Mouse (Mus musculus): ENCODE data around the gene Slc4a1. TPM values are rescaled to one million over a fixed set of nuclear protein-coding genes. Genes with fewer than 3 reads are reported as not detected.

Slc4a1 gene
- polyA plus RNA-seq, 1 experiment from 2014 or later, result 3.0 TPM

GRCm38 (mm10) chr11:102350981-102351523 is 15.0 kb downstream of the Slc4a1 start:
- ATAC-seq (ENCODE audit: low FRiP score, low TSS enrichment), result no peak
- H3K4me1 ChIP-seq (ENCODE audit: control insufficient read depth, insufficient read depth, low read length), result 0 out of 2 replicates have a peak, but pooled peaks cover 6% of the 10 kb centered on the region
- no peak overlapping the region for H3K4me3 ChIP-seq (ENCODE audit: low read length)
- no peaks in the 10 kb centered on the region for H3K9me3 ChIP-seq (ENCODE audit: control insufficient read depth, low read length)
- H3K27ac ChIP-seq (ENCODE audit: low read depth, low read length), result no peak overlapping the region
- WGBS, result 78% methylated on average over 17 of the region's 17 CpGs
- no peaks in the 10 kb centered on the region for H3K36me3 ChIP-seq (ENCODE audit: control insufficient read depth, insufficient read depth, low read length)
- H3K4me2 ChIP-seq (replicated peaks; ENCODE audit: low read depth, low read length), result no peak overlapping the region
- H3K27me3 ChIP-seq (ENCODE audit: control insufficient read depth, insufficient read depth, low read length), result no peaks in the 10 kb centered on the region; the same call in 1 of the 2 replicates
- H3K9ac ChIP-seq (ENCODE audit: low read depth, low read length), result no peak overlapping the region

- Histone ChIP-seq H3K27ac (ENCODE audit: low read depth, low read length) (no peak overlapping the region), H3K36me3 (ENCODE audit: control insufficient read depth, insufficient read depth, low read length) (no peaks in the 10 kb centered on the region), H3K4me2 (replicated peaks; ENCODE audit: low read depth, low read length) (no peak overlapping the region), H3K4me3 (ENCODE audit: low read length) (no peak overlapping the region), H3K9me3 (ENCODE audit: control insufficient read depth, low read length) (no peaks in the 10 kb centered on the region), H3K4me1 (ENCODE audit: control insufficient read depth, insufficient read depth, low read length) (0 out of 2 replicates have a peak, but pooled peaks cover 6% of the 10 kb centered on the region), H3K9ac (ENCODE audit: low read depth, low read length) (no peak overlapping the region), H3K27me3 (ENCODE audit: control insufficient read depth, insufficient read depth, low read length) (no peaks in the 10 kb centered on the region; the same call in 1 of the 2 replicates)
- WGBS, result 82% methylated on average over 4 of the region's 4 CpGs
- ATAC-seq (ENCODE audit: low FRiP score, low TSS enrichment), result no peak
Observed at GRCm38 (mm10) chr11:102350416-102350815, 15.6 kb downstream of the Slc4a1 start.

- no peak overlapping the region for H3K9ac ChIP-seq (ENCODE audit: low read depth, low read length)
- no peak overlapping the region for H3K4me2 ChIP-seq (replicated peaks; ENCODE audit: low read depth, low read length)
- ATAC-seq (ENCODE audit: low FRiP score, low TSS enrichment), result no peak
- no peak overlapping the region for H3K27ac ChIP-seq (ENCODE audit: low read depth, low read length)
- no peak overlapping the region for H3K4me3 ChIP-seq (ENCODE audit: low read length)
- 0 out of 2 replicates have a peak, but pooled peaks cover 6% of the 10 kb centered on the region for H3K4me1 ChIP-seq (ENCODE audit: control insufficient read depth, insufficient read depth, low read length)
- no peaks in the 10 kb centered on the region for H3K36me3 ChIP-seq (ENCODE audit: control insufficient read depth, insufficient read depth, low read length)
- H3K9me3 ChIP-seq (ENCODE audit: control insufficient read depth, low read length), result no peaks in the 10 kb centered on the region
- no peaks in the 10 kb centered on the region; the same call in 1 of the 2 replicates for H3K27me3 ChIP-seq (ENCODE audit: control insufficient read depth, insufficient read depth, low read length)
- 93% methylated on average over 3 of the region's 3 CpGs for WGBS
Observed at GRCm38 (mm10) chr11:102349189-102349954, 16.6 kb downstream of the Slc4a1 start.

- 0 out of 2 replicates have a peak, but pooled peaks cover 6% of the 10 kb centered on the region for H3K4me1 ChIP-seq (ENCODE audit: control insufficient read depth, insufficient read depth, low read length)
- no peak for ATAC-seq (ENCODE audit: low FRiP score, low TSS enrichment)
Observed at GRCm38 (mm10) chr11:102348771-102349170, 17.2 kb downstream of the Slc4a1 start.

GRCm38 (mm10) chr11:102348101-102348585 is 17.9 kb downstream of the Slc4a1 start:
- H3K27ac ChIP-seq (ENCODE audit: low read depth, low read length), result no peak overlapping the region
- no peak overlapping the region for H3K4me3 ChIP-seq (ENCODE audit: low read length)
- no peak overlapping the region for H3K4me2 ChIP-seq (replicated peaks; ENCODE audit: low read depth, low read length)
- WGBS, result 93% methylated on average over 7 of the region's 7 CpGs
- H3K36me3 ChIP-seq (ENCODE audit: control insufficient read depth, insufficient read depth, low read length), result no peaks in the 10 kb centered on the region
- 0 out of 2 replicates have a peak, but pooled peaks cover 5% of the 10 kb centered on the region for H3K4me1 ChIP-seq (ENCODE audit: control insufficient read depth, insufficient read depth, low read length)
- no peak for ATAC-seq (ENCODE audit: low FRiP score, low TSS enrichment)
- H3K9me3 ChIP-seq (ENCODE audit: control insufficient read depth, low read length), result no peaks in the 10 kb centered on the region
- H3K9ac ChIP-seq (ENCODE audit: low read depth, low read length), result no peak overlapping the region
- no peaks in the 10 kb centered on the region; the same call in 1 of the 2 replicates for H3K27me3 ChIP-seq (ENCODE audit: control insufficient read depth, insufficient read depth, low read length)

More at GRCm38 (mm10) chr11:102348771-102349170, 17.2 kb downstream of the Slc4a1 start:
- H3K4me2 ChIP-seq (replicated peaks; ENCODE audit: low read depth, low read length), result no peak overlapping the region
- WGBS, result 80% methylated on average over 11 of the region's 11 CpGs
- no peaks in the 10 kb centered on the region for H3K9me3 ChIP-seq (ENCODE audit: control insufficient read depth, low read length)
- H3K27me3 ChIP-seq (ENCODE audit: control insufficient read depth, insufficient read depth, low read length), result no peaks in the 10 kb centered on the region; the same call in 1 of the 2 replicates
- H3K4me3 ChIP-seq (ENCODE audit: low read length), result no peak overlapping the region
- H3K27ac ChIP-seq (ENCODE audit: low read depth, low read length), result no peak overlapping the region
- no peak overlapping the region for H3K9ac ChIP-seq (ENCODE audit: low read depth, low read length)
- no peaks in the 10 kb centered on the region for H3K36me3 ChIP-seq (ENCODE audit: control insufficient read depth, insufficient read depth, low read length)

GRCm38 (mm10) chr11:102347683-102348082 is 18.3 kb downstream of the Slc4a1 start:
- H3K4me1 ChIP-seq (ENCODE audit: control insufficient read depth, insufficient read depth, low read length), result 0 out of 2 replicates have a peak, but pooled peaks cover under 1% of the 10 kb centered on the region
- no peak overlapping the region for H3K4me2 ChIP-seq (replicated peaks; ENCODE audit: low read depth, low read length)
- H3K36me3 ChIP-seq (ENCODE audit: control insufficient read depth, insufficient read depth, low read length), result no peaks in the 10 kb centered on the region
- H3K4me3 ChIP-seq (ENCODE audit: low read length), result no peak overlapping the region
- H3K27me3 ChIP-seq (ENCODE audit: control insufficient read depth, insufficient read depth, low read length), result no peaks in the 10 kb centered on the region; the same call in 1 of the 2 replicates
- ATAC-seq (ENCODE audit: low FRiP score, low TSS enrichment), result no peak
- H3K9ac ChIP-seq (ENCODE audit: low read depth, low read length), result no peak overlapping the region
- no peak overlapping the region for H3K27ac ChIP-seq (ENCODE audit: low read depth, low read length)
- 78% methylated on average over 5 of the region's 5 CpGs for WGBS
- H3K9me3 ChIP-seq (ENCODE audit: control insufficient read depth, low read length), result no peaks in the 10 kb centered on the region

GRCm38 (mm10) chr11:102346926-102347325 is 19.1 kb downstream of the Slc4a1 start:
- H3K4me2 ChIP-seq (replicated peaks; ENCODE audit: low read depth, low read length), result no peak overlapping the region
- no peaks in the 10 kb centered on the region for H3K4me1 ChIP-seq (ENCODE audit: control insufficient read depth, insufficient read depth, low read length)
- H3K4me3 ChIP-seq (ENCODE audit: low read length), result no peak overlapping the region
- H3K9ac ChIP-seq (ENCODE audit: low read depth, low read length), result no peak overlapping the region
- H3K27ac ChIP-seq (ENCODE audit: low read depth, low read length), result no peak overlapping the region
- no peak for ATAC-seq (ENCODE audit: low FRiP score, low TSS enrichment)
- 53% methylated on average over 5 of the region's 5 CpGs for WGBS
- H3K27me3 ChIP-seq (ENCODE audit: control insufficient read depth, insufficient read depth, low read length), result no peaks in the 10 kb centered on the region
- H3K36me3 ChIP-seq (ENCODE audit: control insufficient read depth, insufficient read depth, low read length), result no peaks in the 10 kb centered on the region
- no peaks in the 10 kb centered on the region for H3K9me3 ChIP-seq (ENCODE audit: control insufficient read depth, low read length)

GRCm38 (mm10) chr11:102344458-102344857 is 21.5 kb downstream of the Slc4a1 start:
- no peaks in the 10 kb centered on the region for H3K4me1 ChIP-seq (ENCODE audit: control insufficient read depth, insufficient read depth, low read length)
- 97% methylated on average over 3 of the region's 3 CpGs for WGBS
- no peak for ATAC-seq (ENCODE audit: low FRiP score, low TSS enrichment)
- no peaks in the 10 kb centered on the region for H3K27me3 ChIP-seq (ENCODE audit: control insufficient read depth, insufficient read depth, low read length)
- H3K9me3 ChIP-seq (ENCODE audit: control insufficient read depth, low read length), result no peaks in the 10 kb centered on the region
- no peaks in the 10 kb centered on the region for H3K36me3 ChIP-seq (ENCODE audit: control insufficient read depth, insufficient read depth, low read length)
- H3K27ac ChIP-seq (ENCODE audit: low read depth, low read length), result no peak overlapping the region
- no peak overlapping the region for H3K4me2 ChIP-seq (replicated peaks; ENCODE audit: low read depth, low read length)
- H3K4me3 ChIP-seq (ENCODE audit: low read length), result no peak overlapping the region
- H3K9ac ChIP-seq (ENCODE audit: low read depth, low read length), result no peak overlapping the region

- Histone ChIP-seq H3K4me2 (replicated peaks; ENCODE audit: low read depth, low read length) (no peak overlapping the region), H3K4me3 (ENCODE audit: low read length) (no peak overlapping the region), H3K9me3 (ENCODE audit: control insufficient read depth, low read length) (no peaks in the 10 kb centered on the region), H3K4me1 (ENCODE audit: control insufficient read depth, insufficient read depth, low read length) (no peaks in the 10 kb centered on the region), H3K27me3 (ENCODE audit: control insufficient read depth, insufficient read depth, low read length) (no peaks in the 10 kb centered on the region), H3K27ac (ENCODE audit: low read depth, low read length) (no peak overlapping the region), H3K36me3 (ENCODE audit: control insufficient read depth, insufficient read depth, low read length) (no peaks in the 10 kb centered on the region), H3K9ac (ENCODE audit: low read depth, low read length) (no peak overlapping the region)
- no peak for ATAC-seq (ENCODE audit: low FRiP score, low TSS enrichment)
- WGBS, result 47% methylated on average over 12 of the region's 12 CpGs
Observed at GRCm38 (mm10) chr11:102342742-102343141, 23.3 kb downstream of the Slc4a1 start.

All from kidney, embryonic 14.5 days (tissue).